Mouse (Mus musculus) monocyte, adult 59 days (primary cell): ENCODE measurements around the gene Magea8. TPM values are rescaled to one million over a fixed set of nuclear protein-coding genes. Genes with fewer than 3 reads are reported as not detected.

Experiments
- total RNA-seq, 2 experiments: library from RNA; stranded (reverse); gene quantifications; one replicate each; pipeline ENCODE4 v1.2.4; 2023

Gene Magea8
- not detected for total RNA-seq

DNA sequence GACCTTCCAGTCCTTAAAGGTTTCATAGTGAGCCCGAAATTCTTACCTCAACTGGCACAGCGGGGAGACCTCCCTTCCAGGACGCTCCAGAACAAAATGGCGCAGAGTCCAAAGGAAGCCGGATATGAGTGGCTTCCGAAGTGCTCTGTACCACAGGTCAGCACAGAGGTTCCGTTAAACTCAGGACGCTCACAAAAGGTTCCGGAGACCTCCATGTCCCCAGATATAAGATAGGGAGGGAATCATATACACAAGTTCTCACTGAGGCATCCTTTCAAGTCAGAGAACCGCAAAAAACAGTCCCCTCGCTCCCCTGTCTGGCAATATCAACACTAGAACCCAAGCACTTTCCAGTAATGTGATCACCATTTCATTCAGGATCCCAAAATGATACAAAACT, at the start of gene Magea8:
TSS of gene Magea8 (minus strand) at position 101 of the 400 bp plus-strand sequence.

DNA sequence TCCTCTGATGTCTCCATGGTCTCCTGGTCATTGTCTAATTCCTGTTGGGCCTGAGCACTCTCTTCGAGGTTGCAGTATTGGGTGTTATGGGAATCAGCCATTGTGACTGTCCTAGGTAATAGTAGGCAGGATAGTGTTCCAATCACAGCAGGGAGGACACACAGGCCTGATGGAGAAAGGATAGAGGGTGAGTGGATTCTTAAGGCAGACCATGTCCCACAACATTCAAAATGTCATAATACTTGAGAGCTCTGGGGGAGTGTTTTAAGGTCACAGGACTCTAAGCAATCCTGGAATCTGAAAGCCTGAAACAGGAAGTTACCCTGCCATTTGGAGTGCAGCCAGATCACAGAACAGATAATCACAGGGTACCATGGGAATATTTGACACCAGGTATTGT, 46.2 kb downstream of the Magea8 start, which contains the start of gene Magea3:
TSS of gene Magea3 (minus strand) at position 101 of the 400 bp plus-strand sequence.

DNA sequence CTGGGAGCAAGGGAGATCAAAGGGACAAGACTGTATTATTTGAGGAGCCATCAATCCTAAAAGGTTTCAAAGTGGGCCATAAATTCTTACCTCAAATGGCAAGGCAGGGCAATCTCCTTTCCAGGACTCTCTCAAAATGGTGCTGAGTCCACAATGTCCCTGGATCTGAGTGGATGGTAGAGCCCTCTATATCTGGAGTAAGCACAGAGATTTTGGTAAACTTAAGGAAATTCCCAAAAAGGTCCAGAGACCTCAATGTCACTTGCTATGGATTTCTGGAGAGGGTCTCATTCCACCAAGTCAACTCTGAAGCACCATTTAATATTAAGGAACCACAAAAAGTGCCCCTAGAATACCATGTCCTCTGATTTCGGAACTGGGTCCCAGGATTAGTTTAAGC, 59.8 kb downstream of the Magea8 start, which contains the start of gene Magea6:
TSS of gene Magea6 (minus strand) at position 101 of the 400 bp plus-strand sequence.

Other genes with a start within 250 kb of the Magea8 start
- gene Cldn34b1, start 105.6 kb downstream of the Magea8 start, total RNA-seq = not detected
- gene Magea6, start 59.9 kb downstream of the Magea8 start, total RNA-seq = not detected
- not detected for gene Magea3, start 46.3 kb downstream of the Magea8 start, total RNA-seq
- gene Magea5, start 67.3 kb upstream of the Magea8 start, total RNA-seq = not detected
- not detected for gene Magea1, start 93.9 kb upstream of the Magea8 start, total RNA-seq
- gene Magea2, start 97.8 kb upstream of the Magea8 start, total RNA-seq = not detected
- under 1 TPM in 1 of 2 experiments, not detected in 1; 0.63 TPM for gene Cldn34b2, start 132.6 kb upstream of the Magea8 start, total RNA-seq
- gene Sat1, start 220.6 kb upstream of the Magea8 start, total RNA-seq = 1,000 to 10,000 TPM; 1,750 to 1,972 TPM